Comparison of ENCODE assay signal across 15 mouse cellular contexts in the genomic region with DNA sequence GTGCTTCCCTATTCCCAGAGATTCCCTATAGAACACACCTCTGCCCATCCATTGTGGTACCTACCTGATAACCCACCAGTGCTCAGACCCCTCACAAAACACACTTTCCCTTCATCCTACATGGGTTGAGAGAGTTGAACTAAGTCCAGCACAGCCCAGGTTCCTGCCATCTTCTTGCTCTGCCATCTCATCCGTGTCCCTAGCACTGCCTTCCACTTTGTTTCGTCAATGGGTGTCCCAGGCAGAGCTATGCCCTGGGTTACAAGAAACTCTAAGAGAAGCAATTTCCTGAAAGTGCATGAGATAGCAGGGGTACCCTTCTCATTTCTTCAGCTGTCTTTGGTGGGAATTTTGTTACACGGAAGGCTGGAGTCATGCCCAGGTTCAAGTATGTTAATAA. TPM values are rescaled to one million over a fixed set of nuclear protein-coding genes. Genes with fewer than 3 reads are reported as not detected.
A peak's percentile ranks its signal among the peaks of the same experiment; 100 is the strongest.
DNase-seq lines count a peak whose midpoint lies in the region; ATAC-seq and TF ChIP-seq lines count a peak whose summit lies in the region.
"Had no signal": no experiment of that assay in that cellular context is flagged by ENCODE, and none has a peak within 500 bp of the region (broad histone marks: within the 10 kb centered on the region; RNA-seq: fewer than 3 reads in every experiment).

No protein-coding gene starts in this region.

- WGBS in forebrain, embryonic 15.5 days = 89% methylated on average over 3 of the region's 3 CpGs
- 95% methylated on average over 3 of the region's 3 CpGs for WGBS in forebrain, embryonic 12.5 days
- WGBS in heart, embryonic 14.5 days = 92% methylated on average over 3 of the region's 3 CpGs
- 94% methylated on average over 3 of the region's 3 CpGs for WGBS in neural tube, embryonic 15.5 days
- WGBS in stomach, postnatal 0 days = 93% methylated on average over 3 of the region's 3 CpGs

- H3K27me3 ChIP-seq in forebrain, embryonic 15.5 days = no peaks in the 10 kb centered on the region
- no peaks in the 10 kb centered on the region for H3K27me3 ChIP-seq in forebrain, embryonic 12.5 days
- no peaks in the 10 kb centered on the region for H3K27me3 ChIP-seq in heart, embryonic 14.5 days (ENCODE audit: control insufficient read depth, insufficient read depth, low read length)
- no peaks in the 10 kb centered on the region for H3K27me3 ChIP-seq in neural tube, embryonic 15.5 days (replicated peaks)
- H3K27me3 ChIP-seq in stomach, postnatal 0 days (ENCODE audit: control insufficient read depth, insufficient read depth, low read length) = no peaks in the 10 kb centered on the region
- H3K27me3 ChIP-seq: liver, embryonic 15.5 days had no signal

- DNase-seq in heart, postnatal 36 days = no peak
- no peak for DNase-seq in neural tube, embryonic 10.5 days (ENCODE audit: extremely low spot score, low spot score)
- DNase-seq in stomach, postnatal 0 days (ENCODE audit: low spot score) = peak; percentile 1
- DNase-seq in right cerebral cortex, adult 18-20 months = no peak
- DNase-seq: kidney, adult 2 months; kidney, postnatal 25 days; thymus, postnatal 4 days had no signal

- H3K36me3 ChIP-seq in forebrain, embryonic 15.5 days = no peaks in the 10 kb centered on the region
- no peaks in the 10 kb centered on the region for H3K36me3 ChIP-seq in forebrain, embryonic 12.5 days (replicated peaks)
- no peaks in the 10 kb centered on the region for H3K36me3 ChIP-seq in heart, embryonic 14.5 days (ENCODE audit: control insufficient read depth, insufficient read depth, low read length)
- H3K36me3 ChIP-seq in neural tube, embryonic 15.5 days = no peaks in the 10 kb centered on the region
- H3K36me3 ChIP-seq in stomach, postnatal 0 days (ENCODE audit: control insufficient read depth, insufficient read depth, low read length) = no peaks in the 10 kb centered on the region
- H3K36me3 ChIP-seq: liver, embryonic 15.5 days had no signal

- no peak for TF ChIP-seq EP300 in stomach, postnatal 0 days (optimal IDR thresholded peaks at IDR 0.05)

- intact Hi-C loops in heart, postnatal 36 days (cut with DNase I) = no loop called here

- peak overlapping the region; percentile 96 for H3K27ac ChIP-seq in forebrain, embryonic 15.5 days (replicated peaks)
- no peak overlapping the region for H3K27ac ChIP-seq in forebrain, embryonic 12.5 days
- H3K27ac ChIP-seq in heart, embryonic 14.5 days (replicated peaks in 1 of 2; ENCODE audit: control insufficient read depth in 1 of 2, insufficient read depth in 1 of 2, low read depth in 2 of 2, low read length in 2 of 2) = peak overlapping the region; percentile 96 to 97; a peak in 3 of 4 replicates
- H3K27ac ChIP-seq in neural tube, embryonic 15.5 days (replicated peaks) = peak overlapping the region; percentile 86
- H3K27ac ChIP-seq in stomach, postnatal 0 days (replicated peaks) = no peak overlapping the region
- H3K27ac ChIP-seq: liver, embryonic 15.5 days had no signal

- no peak overlapping the region for H3K4me2 ChIP-seq in forebrain, embryonic 15.5 days (replicated peaks)
- no peak overlapping the region for H3K4me2 ChIP-seq in forebrain, embryonic 12.5 days
- H3K4me2 ChIP-seq in heart, embryonic 14.5 days (ENCODE audit: low read length) = no peak overlapping the region
- no peak overlapping the region for H3K4me2 ChIP-seq in neural tube, embryonic 15.5 days
- H3K4me2 ChIP-seq in stomach, postnatal 0 days (replicated peaks; ENCODE audit: low read depth) = no peak overlapping the region
- H3K4me2 ChIP-seq: liver, embryonic 15.5 days had no signal

- no peak for TF ChIP-seq CTCF in stomach, postnatal 0 days (IDR thresholded peaks at IDR 0.05; ENCODE audit: low read depth)

- H3K9me3 ChIP-seq in forebrain, embryonic 15.5 days = no peaks in the 10 kb centered on the region
- H3K9me3 ChIP-seq in forebrain, embryonic 12.5 days = peaks cover 7% of the 10 kb centered on the region; the same call in 1 of the 2 replicates
- H3K9me3 ChIP-seq in heart, embryonic 14.5 days (ENCODE audit: control insufficient read depth, low read length) = peaks cover 6% of the 10 kb centered on the region
- no peaks in the 10 kb centered on the region for H3K9me3 ChIP-seq in neural tube, embryonic 15.5 days (replicated peaks)
- no peaks in the 10 kb centered on the region for H3K9me3 ChIP-seq in stomach, postnatal 0 days (ENCODE audit: control insufficient read depth, low read length)
- H3K9me3 ChIP-seq: liver, embryonic 15.5 days had no signal

- no peak for ATAC-seq in forebrain, embryonic 15.5 days (replicated peaks)
- ATAC-seq in forebrain, embryonic 12.5 days (ENCODE audit: low FRiP score) = no peak
- no peak for ATAC-seq in heart, embryonic 14.5 days (ENCODE audit: insufficient number of reproducible peaks, insufficient read depth, low FRiP score, low read depth)
- no peak for ATAC-seq in neural tube, embryonic 15.5 days (ENCODE audit: low FRiP score)
- no peak for ATAC-seq in stomach, postnatal 0 days (ENCODE audit: low FRiP score, low TSS enrichment)

- H3K4me3 ChIP-seq in forebrain, embryonic 15.5 days = no peak overlapping the region
- H3K4me3 ChIP-seq in forebrain, embryonic 12.5 days (replicated peaks) = no peak overlapping the region
- no peak overlapping the region for H3K4me3 ChIP-seq in heart, embryonic 14.5 days (ENCODE audit: control insufficient read depth in 1 of 2, insufficient read depth in 1 of 2, low read depth in 1 of 2, low read length in 2 of 2)
- no peak overlapping the region for H3K4me3 ChIP-seq in neural tube, embryonic 15.5 days (replicated peaks)
- no peak overlapping the region for H3K4me3 ChIP-seq in stomach, postnatal 0 days (ENCODE audit: low read depth, low read length)
- H3K4me3 ChIP-seq: liver, embryonic 15.5 days had no signal

- H3K4me1 ChIP-seq in forebrain, embryonic 15.5 days = peaks cover 71% of the 10 kb centered on the region
- H3K4me1 ChIP-seq in forebrain, embryonic 12.5 days = peaks cover 53% of the 10 kb centered on the region
- peaks cover 24 to 25% of the 10 kb centered on the region in 2 experiments for H3K4me1 ChIP-seq in heart, embryonic 14.5 days (ENCODE audit: control insufficient read depth in 2 of 2, insufficient read depth in 2 of 2, low read length in 2 of 2)
- H3K4me1 ChIP-seq in neural tube, embryonic 15.5 days = peaks cover 48% of the 10 kb centered on the region
- no peaks in the 10 kb centered on the region for H3K4me1 ChIP-seq in stomach, postnatal 0 days (replicated peaks; ENCODE audit: control insufficient read depth, insufficient read depth)
- H3K4me1 ChIP-seq: liver, embryonic 15.5 days had no signal

- H3K9ac ChIP-seq in forebrain, embryonic 15.5 days (replicated peaks) = no peak overlapping the region
- H3K9ac ChIP-seq in forebrain, embryonic 12.5 days = no peak overlapping the region
- H3K9ac ChIP-seq in heart, embryonic 14.5 days (ENCODE audit: low read length) = no peak overlapping the region
- H3K9ac ChIP-seq in neural tube, embryonic 15.5 days (replicated peaks) = no peak overlapping the region
- H3K9ac ChIP-seq in stomach, postnatal 0 days (ENCODE audit: low read length) = no peak overlapping the region
- H3K9ac ChIP-seq: liver, embryonic 15.5 days had no signal

RNA-seq across cellular contexts. Expression of a gene that starts 33.0 kb away (rescaled TPM):
- 0.36 and 0.57 TPM in 2 replicates for polyA plus RNA-seq in forebrain, embryonic 15.5 days (2015; fragmentation: Nextera tagmentation; extraction: Ambion mirVana)
- polyA plus RNA-seq in forebrain, embryonic 12.5 days (2016; fragmentation: Nextera tagmentation; extraction: Ambion mirVana) = 0.14 TPM in 1 of 2 replicates, not detected in the other
- polyA plus RNA-seq in heart, embryonic 14.5 days (2014; fragmentation: Nextera tagmentation; extraction: Ambion mirVana) = 0.31 and 0.43 TPM in 2 replicates
- total RNA-seq in heart, postnatal 36 days (2021) = under 1 TPM in 1 of 2 experiments, not detected in 1; 0.14 TPM
- 0.15 and 0.54 TPM in 2 replicates for polyA plus RNA-seq in neural tube, embryonic 15.5 days (2015; fragmentation: Nextera tagmentation; extraction: Ambion mirVana)
- polyA plus RNA-seq in stomach, postnatal 0 days (2015; fragmentation: Nextera tagmentation; extraction: Ambion mirVana) = 0.41 and 0.50 TPM in 2 replicates
- total RNA-seq: ES-E14; hematopoietic stem cell, adult 5-6 weeks; megakaryocyte progenitor cell, adult 5-6 weeks had no signal
- polyA plus RNA-seq: kidney, adult 2 months; liver, embryonic 15.5 days had no signal

Comparison
In these comparisons a context has a peak if more than half of its experiments do, and no peak if none do; other contexts are left out.
1. H3K27ac ChIP-seq: peak in forebrain, embryonic 15.5 days (single experiment), heart, embryonic 14.5 days (2 of 2) and neural tube, embryonic 15.5 days (single experiment); none in forebrain, embryonic 12.5 days (single experiment) and stomach, postnatal 0 days (single experiment).